Mouse (Mus musculus) liver, postnatal 0 days (tissue): ENCODE results near the gene Usp42.

Experiments used
- CTCF ChIP-seq: sonication (generic); IDR thresholded peaks from 2 replicates; pipeline ENCODE4 v1.5.1; 2016; ENCODE audit warnings: antibody characterized with exemption, low read depth
- EP300 ChIP-seq: IDR thresholded peaks from 2 replicates; pipeline ENCODE4 v1.6.1; 2016; ENCODE audit warnings: antibody characterized with exemption, low read depth, mild to moderate bottlenecking

DNA sequence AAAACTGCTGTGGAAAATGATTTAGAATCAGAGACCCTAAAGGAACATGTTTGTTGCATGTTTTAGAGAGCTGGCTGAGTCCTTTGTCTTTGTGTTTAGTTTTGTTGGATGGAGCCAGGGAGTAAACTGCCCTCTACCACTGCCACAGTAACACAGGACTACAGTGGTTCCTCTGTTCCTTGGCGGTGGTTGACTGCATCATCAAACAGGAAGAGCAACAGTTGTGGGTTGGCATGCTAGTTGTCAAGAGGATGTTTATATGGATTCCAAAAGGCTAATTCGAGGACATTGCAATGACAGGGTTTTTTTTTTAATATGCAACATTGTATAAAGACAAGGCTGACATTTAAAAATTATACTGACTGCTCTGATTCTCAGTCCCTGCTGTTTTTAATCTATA lies 62.2 kb downstream of the Usp42 start:
- TF ChIP-seq EP300 (no peak), CTCF (no peak)
